Mouse (Mus musculus) lung, postnatal 0 days (tissue): ENCODE measurements around the gene Rps3a1. TPM values are rescaled to one million over a fixed set of nuclear protein-coding genes. Genes with fewer than 3 reads are reported as not detected.

Experiments used
- ATAC-seq: fragments of 200-750 bp; cut with Nextera tagmentation; 2 replicates; pipeline ENCODE4 v1.8.0; 2017; ENCODE audit warnings: moderate library complexity
- DNase-seq: peaks from one replicate; pipeline ENCODE4 v3.0.0-alpha.2; 2016; ENCODE audit warnings: low spot score
- H3K27ac ChIP-seq: fragments of 300-500 bp; sonication (generic); 2 replicates; pipeline ENCODE4 v1.5.1; 2014; ENCODE audit warnings: antibody characterized with exemption, mild to moderate bottlenecking, low read length, mixed read lengths
- H3K27me3 ChIP-seq: fragments of 300-500 bp; sonication (generic); replicated peaks from 2 replicates; pipeline ENCODE4 v1.6.1; 2014; ENCODE audit warnings: low read length, mixed read lengths; ENCODE audit not compliant: insufficient read depth
- H3K36me3 ChIP-seq: fragments of 300-500 bp; sonication (generic); 2 replicates; pipeline ENCODE4 v1.6.1; 2014; ENCODE audit warnings: low read length, mixed read lengths; ENCODE audit not compliant: insufficient read depth
- H3K4me1 ChIP-seq: fragments of 300-500 bp; sonication (generic); 2 replicates; pipeline ENCODE4 v1.6.1; 2014; ENCODE audit warnings: antibody characterized with exemption, low read depth, low read length, mixed read lengths; ENCODE audit not compliant: insufficient read depth
- H3K4me2 ChIP-seq: fragments of 300-500 bp; sonication (generic); replicated peaks from 2 replicates; pipeline ENCODE4 v1.6.1; 2014; ENCODE audit warnings: low read depth, mild to moderate bottlenecking, low read length, moderate library complexity, mixed read lengths
- H3K4me3 ChIP-seq: fragments of 300-500 bp; sonication (generic); 2 replicates; pipeline ENCODE4 v1.5.1; 2014; ENCODE audit warnings: low read depth, low read length
- H3K9ac ChIP-seq: fragments of 300-500 bp; sonication (generic); replicated peaks from 2 replicates; pipeline ENCODE4 v1.6.1; 2014; ENCODE audit warnings: low read depth, mild to moderate bottlenecking
- H3K9me3 ChIP-seq: fragments of 300-500 bp; sonication (generic); 2 replicates; pipeline ENCODE4 v1.6.1; 2016; ENCODE audit warnings: low read length, mixed read lengths
- CTCF ChIP-seq: IDR thresholded peaks from 2 replicates; pipeline ENCODE4 v1.5.1; 2016; ENCODE audit warnings: antibody characterized with exemption, mild to moderate bottlenecking
- EP300 ChIP-seq: IDR thresholded peaks from 2 replicates; pipeline ENCODE4 v1.6.1; 2016; ENCODE audit warnings: antibody characterized with exemption, mild to moderate bottlenecking, control low read depth
- WGBS: fragments of 180-500 bp; shearing (Covaris S2); extraction: QIAGEN DNeasy Blood & Tissue Kit; methylation state at CpG from one replicate; pipeline ENCODE4 v1.1.7; 2014; 5-methylcytosine and 5-hydroxymethylcytosine counted together
- polyA plus RNA-seq: library from polyadenylated mRNA; unstranded; fragments of >200 nt; fragmentation: Nextera tagmentation; extraction: Ambion mirVana; gene quantifications from 2 replicates; pipeline ENCODE4 v1.2.1, GENCODE M21; 2015

Gene Rps3a1
- polyA plus RNA-seq, 1 experiment from 2014 or later = 946 TPM

GRCm38 (mm10) chr3:86119237-86119932, 23.1 kb downstream of the Rps3a1 start:
- WGBS = 74% methylated on average over 16 of the region's 16 CpGs
- no peak overlapping the region for H3K27ac ChIP-seq
- H3K4me1 ChIP-seq = no peaks in the 10 kb centered on the region
- ATAC-seq = no peak
- H3K27me3 ChIP-seq = no peaks in the 10 kb centered on the region
- H3K36me3 ChIP-seq = peaks cover 30% of the 10 kb centered on the region
- TF ChIP-seq CTCF (no peak), EP300 (no peak)
- no peak for DNase-seq
- H3K4me3 ChIP-seq = no peak overlapping the region
- H3K9me3 ChIP-seq = no peaks in the 10 kb centered on the region
- H3K9ac ChIP-seq = no peak overlapping the region
- H3K4me2 ChIP-seq = no peak overlapping the region

GRCm38 (mm10) chr3:86116951-86117350, 25.6 kb downstream of the Rps3a1 start:
- Histone ChIP-seq H3K4me2 (no peak overlapping the region), H3K9ac (no peak overlapping the region), H3K4me1 (no peaks in the 10 kb centered on the region), H3K4me3 (no peak overlapping the region), H3K27me3 (no peaks in the 10 kb centered on the region), H3K36me3 (peaks cover 16% of the 10 kb centered on the region; the same call in 1 of the 2 replicates), H3K27ac (no peak overlapping the region), H3K9me3 (no peaks in the 10 kb centered on the region)
- TF ChIP-seq EP300 (no peak), CTCF (peak; percentile 51)
- 92% methylated on average over 4 of the region's 4 CpGs for WGBS
- no peak for ATAC-seq
- DNase-seq = no peak

GRCm38 (mm10) chr3:86114659-86115338, 27.7 kb downstream of the Rps3a1 start:
- Histone ChIP-seq H3K27me3 (no peaks in the 10 kb centered on the region), H3K4me3 (no peak overlapping the region; the same call in 1 of the 2 replicates), H3K9ac (no peak overlapping the region), H3K27ac (peak overlapping the region; percentile 70; the same call in 1 of the 2 replicates), H3K4me2 (peak overlapping the region; percentile 32; the same call in 1 of the 2 replicates), H3K9me3 (no peaks in the 10 kb centered on the region), H3K36me3 (peaks cover 8% of the 10 kb centered on the region; the same call in 1 of the 2 replicates), H3K4me1 (no peaks in the 10 kb centered on the region)
- ATAC-seq (peak; percentile 91), DNase-seq (peak; percentile 88)
- WGBS = 34% methylated on average over 12 of the region's 12 CpGs
- no peak for TF ChIP-seq CTCF
- peak; percentile 97 for TF ChIP-seq EP300

- H3K27me3 ChIP-seq = no peaks in the 10 kb centered on the region
- peaks cover 8% of the 10 kb centered on the region; the same call in 1 of the 2 replicates for H3K36me3 ChIP-seq
- no peak for TF ChIP-seq EP300
- no peak for TF ChIP-seq CTCF
- H3K9me3 ChIP-seq = no peaks in the 10 kb centered on the region
- no peak overlapping the region for H3K4me3 ChIP-seq
- no peak overlapping the region for H3K4me2 ChIP-seq
- ATAC-seq (no peak), DNase-seq (no peak)
- 90% methylated on average over 7 of the region's 7 CpGs for WGBS
- no peak overlapping the region for H3K27ac ChIP-seq
- no peaks in the 10 kb centered on the region for H3K4me1 ChIP-seq
- no peak overlapping the region for H3K9ac ChIP-seq
These were observed 29.7 kb downstream of the Rps3a1 start for GRCm38 (mm10) chr3:86112766-86113165.

- Histone ChIP-seq H3K27me3 (no peaks in the 10 kb centered on the region), H3K36me3 (peaks cover 13% of the 10 kb centered on the region; the same call in 1 of the 2 replicates), H3K27ac (no peak overlapping the region), H3K4me2 (peak overlapping the region; percentile 29), H3K4me3 (no peak overlapping the region), H3K4me1 (no peaks in the 10 kb centered on the region), H3K9ac (no peak overlapping the region), H3K9me3 (no peaks in the 10 kb centered on the region)
- TF ChIP-seq CTCF (peak; percentile 71), EP300 (no peak)
- 14% methylated on average over 10 of the region's 10 CpGs for WGBS
- ATAC-seq (peak; percentile 72), DNase-seq (peak; percentile 85)
These were observed 32.4 kb downstream of the Rps3a1 start for GRCm38 (mm10) chr3:86110077-86110476.

GRCm38 (mm10) chr3:86109099-86109498, 33.4 kb downstream of the Rps3a1 start:
- TF ChIP-seq EP300 = no peak
- no peak for TF ChIP-seq CTCF
- no peaks in the 10 kb centered on the region for H3K4me1 ChIP-seq
- H3K36me3 ChIP-seq = peaks cover 13% of the 10 kb centered on the region; the same call in 1 of the 2 replicates
- WGBS = 63% methylated on average over 7 of the region's 7 CpGs
- no peak overlapping the region for H3K4me3 ChIP-seq
- H3K9ac ChIP-seq = no peak overlapping the region
- no peak overlapping the region for H3K27ac ChIP-seq
- no peaks in the 10 kb centered on the region for H3K27me3 ChIP-seq
- peak; percentile 30; the same call in 1 of the 2 replicates for ATAC-seq
- peak; percentile 22 for DNase-seq
- H3K4me2 ChIP-seq = no peak overlapping the region
- H3K9me3 ChIP-seq = no peaks in the 10 kb centered on the region
